Mouse (Mus musculus) heart, adult 9 months (tissue): ENCODE measurements around the gene Fam229a.
"Not testable (repeated sequence)": the region's sequence is repeated elsewhere in the genome, so short reads cannot be mapped to it uniquely, and the experiment has no call there.

Source experiments
- DNase-seq, 2 experiments: peaks; one replicate each; pipeline ENCODE4 v3.0.0; 2022; ENCODE audit warnings: low spot score in 2 of 2

Gene Fam229a

GRCm38 (mm10) chr4:129518519-129518918 is 27.5 kb downstream of the Fam229a start:
- DNase-seq = no peak

DNA sequence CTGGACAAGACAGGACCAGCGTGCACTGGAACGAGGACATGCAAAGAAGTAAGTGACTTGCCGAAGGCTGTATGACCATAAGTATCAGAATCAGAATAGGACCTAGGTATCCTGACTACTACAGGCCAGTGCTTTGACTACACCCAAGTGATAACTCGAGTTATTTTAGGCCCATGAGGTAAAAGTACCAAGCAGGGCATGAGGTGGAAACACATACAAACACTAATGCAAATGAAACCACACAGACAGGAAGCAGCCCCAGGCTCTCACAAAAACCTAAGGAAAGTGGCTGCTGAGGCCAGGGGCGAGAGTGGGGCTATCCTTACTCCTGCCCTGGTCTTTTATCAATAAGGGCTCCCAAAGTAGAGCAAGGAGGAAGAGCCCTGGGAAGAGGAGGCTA is 34.3 kb downstream of the Fam229a start:
- DNase-seq = no peak

DNA sequence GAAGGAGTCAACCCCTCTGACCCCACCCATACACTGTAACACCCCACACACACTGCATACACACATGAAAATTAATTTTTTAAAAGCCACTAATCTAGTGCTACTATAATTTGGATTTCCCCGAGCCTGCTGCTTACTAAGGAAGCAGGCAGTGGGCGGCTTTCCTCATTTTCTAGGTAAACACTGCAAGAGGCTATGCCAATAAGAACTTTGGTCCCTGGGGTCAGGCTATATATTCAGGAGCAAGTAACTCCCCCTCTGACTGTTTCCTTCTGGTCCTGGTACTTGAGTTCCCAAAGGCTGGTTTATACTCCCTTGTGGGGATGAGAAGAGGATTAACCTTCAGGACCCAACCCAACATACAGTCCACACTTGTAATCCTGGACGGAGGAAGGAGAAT is 34.9 kb downstream of the Fam229a start:
- DNase-seq = no peak

DNA sequence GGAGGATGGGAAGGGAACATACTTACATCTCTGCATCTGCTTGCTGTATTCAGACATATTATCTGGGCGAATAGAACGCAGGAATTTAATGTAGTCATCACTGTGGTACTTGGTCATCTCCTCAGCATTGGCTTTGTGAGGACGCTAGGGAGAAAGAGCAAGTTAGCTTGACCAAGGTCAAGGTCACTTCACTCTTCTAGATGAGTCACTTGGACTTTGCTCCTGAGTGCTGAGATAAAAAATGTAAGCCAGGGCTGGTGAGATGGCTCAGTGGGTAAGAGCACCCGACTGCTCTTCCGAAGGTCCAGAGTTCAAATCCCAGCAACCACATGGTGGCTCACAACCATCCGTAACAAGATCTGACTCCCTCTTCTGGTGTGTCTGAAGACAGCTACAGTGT is 37.9 kb downstream of the Fam229a start:
- DNase-seq = not testable (repeated sequence)

- DNase-seq = no peak
Observed at GRCm38 (mm10) chr4:129540012-129540411, 49.0 kb downstream of the Fam229a start.
